Mouse (Mus musculus) forebrain, embryonic 14.5 days (tissue): ENCODE results near the gene Csnk1e. TPM values are rescaled to one million over a fixed set of nuclear protein-coding genes. Genes with fewer than 3 reads are reported as not detected.
A peak's percentile ranks its signal among the peaks of the same experiment; 100 is the strongest.

Experiments
- ATAC-seq: fragments of 200-750 bp; cut with Nextera tagmentation; 2 replicates; pipeline ENCODE4 v1.8.0; 2017; ENCODE audit warnings: mild to moderate bottlenecking, moderate library complexity
- DNase-seq: peaks from one replicate; pipeline ENCODE4 v3.0.0-alpha.2; 2015; ENCODE audit warnings: low spot score
- H3K27ac ChIP-seq: fragments of 300-500 bp; sonication (generic); 2 replicates; pipeline ENCODE4 v1.5.1; 2014; ENCODE audit warnings: low read depth, mild to moderate bottlenecking, control low read depth, low read length, moderate library complexity
- H3K27me3 ChIP-seq: fragments of 300-500 bp; sonication (generic); replicated peaks from 2 replicates; pipeline ENCODE4 v1.6.1; 2014; ENCODE audit warnings: low read length, control low read depth, mixed read lengths; ENCODE audit not compliant: control insufficient read depth, insufficient read depth
- H3K36me3 ChIP-seq: fragments of 300-500 bp; sonication (generic); 2 replicates; pipeline ENCODE4 v1.6.1; 2014; ENCODE audit warnings: low read length, control low read depth; ENCODE audit not compliant: control insufficient read depth, insufficient read depth
- H3K4me1 ChIP-seq: fragments of 300-500 bp; sonication (generic); 2 replicates; pipeline ENCODE4 v1.6.1; 2014; ENCODE audit warnings: antibody characterized with exemption, low read length, control low read depth; ENCODE audit not compliant: control insufficient read depth, insufficient read depth
- H3K4me2 ChIP-seq: fragments of 300-500 bp; sonication (generic); 2 replicates; pipeline ENCODE4 v1.6.1; 2014; ENCODE audit warnings: mild to moderate bottlenecking, control low read depth, low read length
- H3K4me3 ChIP-seq: fragments of 300-500 bp; sonication (generic); 2 replicates; pipeline ENCODE4 v1.5.1; 2014; ENCODE audit warnings: low read depth, low read length, control low read depth
- H3K9ac ChIP-seq: fragments of 300-500 bp; sonication (generic); 2 replicates; pipeline ENCODE4 v1.6.1; 2014; ENCODE audit warnings: mild to moderate bottlenecking, low read length, control low read depth, moderate library complexity
- H3K9me3 ChIP-seq: fragments of 300-500 bp; sonication (generic); replicated peaks from 2 replicates; pipeline ENCODE4 v1.6.1; 2016; ENCODE audit warnings: low read length, control low read depth, mixed read lengths; ENCODE audit not compliant: control insufficient read depth
- WGBS: fragments of 180-500 bp; shearing (Covaris S2); extraction: QIAGEN DNeasy Blood & Tissue Kit; methylation state at CpG from one replicate; pipeline ENCODE4 v1.1.7; 2014; 5-methylcytosine and 5-hydroxymethylcytosine counted together
- polyA plus RNA-seq: library from polyadenylated mRNA; unstranded; fragments of >200 nt; fragmentation: Nextera tagmentation; extraction: Ambion mirVana; gene quantifications from 2 replicates; pipeline ENCODE4 v1.2.1, GENCODE M21; 2014

Csnk1e gene
- polyA plus RNA-seq, 1 experiment from 2014 or later, result 114 TPM

GRCm38 (mm10) chr15:79406564-79406963, 48.8 kb downstream of the Csnk1e start:
- H3K4me3 ChIP-seq, result no peak overlapping the region
- H3K27me3 ChIP-seq, result no peaks in the 10 kb centered on the region
- WGBS, result 80% methylated on average over 4 of the region's 4 CpGs
- peaks cover 5% of the 10 kb centered on the region for H3K4me1 ChIP-seq
- ATAC-seq, result no peak
- H3K27ac ChIP-seq, result no peak overlapping the region
- no peak overlapping the region for H3K4me2 ChIP-seq
- H3K9ac ChIP-seq, result no peak overlapping the region
- no peaks in the 10 kb centered on the region for H3K9me3 ChIP-seq
- H3K36me3 ChIP-seq, result no peaks in the 10 kb centered on the region
- no peak for DNase-seq

GRCm38 (mm10) chr15:79404277-79404676, 51.1 kb downstream of the Csnk1e start:
- no peak overlapping the region for H3K9ac ChIP-seq
- H3K4me1 ChIP-seq, result peaks cover 7% of the 10 kb centered on the region
- no peaks in the 10 kb centered on the region for H3K9me3 ChIP-seq
- no peaks in the 10 kb centered on the region for H3K27me3 ChIP-seq
- H3K36me3 ChIP-seq, result no peaks in the 10 kb centered on the region
- no peak overlapping the region for H3K4me3 ChIP-seq
- ATAC-seq, result no peak
- H3K4me2 ChIP-seq, result no peak overlapping the region
- DNase-seq, result no peak
- 55% methylated on average over 1 of the region's 1 CpGs for WGBS
- no peak overlapping the region for H3K27ac ChIP-seq

GRCm38 (mm10) chr15:79403763-79404210, 51.6 kb downstream of the Csnk1e start:
- H3K4me2 ChIP-seq, result peak overlapping the region; percentile 85
- H3K36me3 ChIP-seq, result no peaks in the 10 kb centered on the region
- H3K4me3 ChIP-seq, result peak overlapping the region; percentile 93
- DNase-seq, result no peak
- H3K4me1 ChIP-seq, result peaks cover 7% of the 10 kb centered on the region
- H3K27ac ChIP-seq, result no peak overlapping the region
- no peak for ATAC-seq
- WGBS, result 20% methylated on average over 9 of the region's 9 CpGs
- no peaks in the 10 kb centered on the region for H3K27me3 ChIP-seq
- no peaks in the 10 kb centered on the region for H3K9me3 ChIP-seq
- H3K9ac ChIP-seq, result peak overlapping the region; percentile 94

- Histone ChIP-seq H3K4me1 (peaks cover 7% of the 10 kb centered on the region), H3K4me3 (peak within 1 kb of the TSS; percentile 93), H3K27me3 (no peaks in the 10 kb centered on the region), H3K4me2 (peak within 1 kb of the TSS; percentile 85), H3K9ac (peak within 1 kb of the TSS; percentile 94), H3K36me3 (no peaks in the 10 kb centered on the region), H3K9me3 (no peaks in the 10 kb centered on the region), H3K27ac (peak within 1 kb of the TSS; percentile 68; the same call in 1 of the 2 replicates)
- ATAC-seq, result peak; percentile 94
- under 1% methylated on average over 78 of the region's 90 CpGs for WGBS
- peak; percentile 91 for DNase-seq
Measured at GRCm38 (mm10) chr15:79402836-79403762, 52.3 kb downstream of the Csnk1e start, which contains the start of gene Tmem184b. TSS of gene Tmem184b (minus strand) at chr15:79403569.

GRCm38 (mm10) chr15:79402176-79402575, 53.2 kb downstream of the Csnk1e start:
- 0 out of 2 replicates have a peak, but pooled peaks have one; percentile 14 for ATAC-seq
- 19% methylated on average over 5 of the region's 5 CpGs for WGBS
- Histone ChIP-seq H3K9me3 (no peaks in the 10 kb centered on the region), H3K4me1 (peaks cover 7% of the 10 kb centered on the region), H3K36me3 (no peaks in the 10 kb centered on the region), H3K4me3 (peak overlapping the region; percentile 93), H3K27ac (no peak overlapping the region), H3K9ac (peak overlapping the region; percentile 94), H3K27me3 (no peaks in the 10 kb centered on the region), H3K4me2 (peak overlapping the region; percentile 85)
- DNase-seq, result no peak

- ATAC-seq, result no peak
- H3K9me3 ChIP-seq, result no peaks in the 10 kb centered on the region
- 64% methylated on average over 7 of the region's 7 CpGs for WGBS
- no peak for DNase-seq
- no peak overlapping the region for H3K4me3 ChIP-seq
- no peaks in the 10 kb centered on the region for H3K27me3 ChIP-seq
- peak overlapping the region; percentile 14; the same call in 1 of the 2 replicates for H3K4me2 ChIP-seq
- no peak overlapping the region for H3K27ac ChIP-seq
- peak overlapping the region; percentile 21; the same call in 1 of the 2 replicates for H3K9ac ChIP-seq
- H3K4me1 ChIP-seq, result peaks cover 7% of the 10 kb centered on the region
- no peaks in the 10 kb centered on the region for H3K36me3 ChIP-seq
Measured at GRCm38 (mm10) chr15:79400975-79401365, 54.4 kb downstream of the Csnk1e start.

- no peak for ATAC-seq
- no peaks in the 10 kb centered on the region for H3K27me3 ChIP-seq
- H3K9me3 ChIP-seq, result no peaks in the 10 kb centered on the region
- 83% methylated on average over 6 of the region's 6 CpGs for WGBS
- peaks cover 7% of the 10 kb centered on the region for H3K4me1 ChIP-seq
- H3K4me3 ChIP-seq, result no peak overlapping the region
- H3K4me2 ChIP-seq, result no peak overlapping the region
- no peaks in the 10 kb centered on the region for H3K36me3 ChIP-seq
- H3K27ac ChIP-seq, result no peak overlapping the region
- H3K9ac ChIP-seq, result peak overlapping the region; percentile 21; the same call in 1 of the 2 replicates
- DNase-seq, result no peak
Measured at GRCm38 (mm10) chr15:79400134-79400974, 55.0 kb downstream of the Csnk1e start.

GRCm38 (mm10) chr15:79399231-79400052, 55.9 kb downstream of the Csnk1e start:
- no peaks in the 10 kb centered on the region for H3K9me3 ChIP-seq
- peaks cover 7% of the 10 kb centered on the region for H3K4me1 ChIP-seq
- H3K36me3 ChIP-seq, result no peaks in the 10 kb centered on the region
- H3K27ac ChIP-seq, result no peak overlapping the region
- no peak overlapping the region for H3K4me3 ChIP-seq
- ATAC-seq, result no peak
- no peak overlapping the region for H3K9ac ChIP-seq
- 84% methylated on average over 14 of the region's 14 CpGs for WGBS
- H3K27me3 ChIP-seq, result no peaks in the 10 kb centered on the region
- DNase-seq, result no peak
- H3K4me2 ChIP-seq, result no peak overlapping the region
